Mouse (Mus musculus) lung, postnatal 36 days (tissue): ENCODE results near the gene Mei1.
A peak's percentile ranks its signal among the peaks of the same experiment; 100 is the strongest.

Experiments used
- DNase-seq: peaks from one replicate; pipeline ENCODE4 v3.0.0; 2022; ENCODE audit warnings: mixed read lengths

Gene Mei1

GRCm38 (mm10) chr15:82152435-82152834 is 82.6 kb downstream of the Mei1 start:
- no peak for DNase-seq

GRCm38 (mm10) chr15:82156298-82156697 is 86.5 kb downstream of the Mei1 start:
- DNase-seq: no peak

DNA sequence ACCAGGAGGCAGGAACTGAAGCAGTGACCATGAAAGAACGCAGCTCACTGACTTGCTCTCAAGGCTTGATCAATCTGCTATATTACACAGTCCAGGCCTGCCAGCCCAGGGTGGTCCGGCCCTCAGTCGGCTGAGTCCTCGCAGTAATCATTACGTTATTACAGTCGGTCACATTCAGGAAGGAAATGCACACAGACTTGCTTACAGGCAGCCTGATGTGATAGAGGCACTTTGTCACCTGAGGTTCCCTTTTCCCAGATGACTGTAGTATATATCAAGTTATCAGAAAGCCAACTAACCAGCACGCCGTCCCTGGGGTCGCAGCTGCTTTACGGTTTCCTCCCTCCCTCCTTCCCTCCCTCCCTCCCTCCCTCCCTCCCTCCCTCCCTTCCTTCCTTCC is 87.1 kb downstream of the Mei1 start:
- DNase-seq: no peak

DNA sequence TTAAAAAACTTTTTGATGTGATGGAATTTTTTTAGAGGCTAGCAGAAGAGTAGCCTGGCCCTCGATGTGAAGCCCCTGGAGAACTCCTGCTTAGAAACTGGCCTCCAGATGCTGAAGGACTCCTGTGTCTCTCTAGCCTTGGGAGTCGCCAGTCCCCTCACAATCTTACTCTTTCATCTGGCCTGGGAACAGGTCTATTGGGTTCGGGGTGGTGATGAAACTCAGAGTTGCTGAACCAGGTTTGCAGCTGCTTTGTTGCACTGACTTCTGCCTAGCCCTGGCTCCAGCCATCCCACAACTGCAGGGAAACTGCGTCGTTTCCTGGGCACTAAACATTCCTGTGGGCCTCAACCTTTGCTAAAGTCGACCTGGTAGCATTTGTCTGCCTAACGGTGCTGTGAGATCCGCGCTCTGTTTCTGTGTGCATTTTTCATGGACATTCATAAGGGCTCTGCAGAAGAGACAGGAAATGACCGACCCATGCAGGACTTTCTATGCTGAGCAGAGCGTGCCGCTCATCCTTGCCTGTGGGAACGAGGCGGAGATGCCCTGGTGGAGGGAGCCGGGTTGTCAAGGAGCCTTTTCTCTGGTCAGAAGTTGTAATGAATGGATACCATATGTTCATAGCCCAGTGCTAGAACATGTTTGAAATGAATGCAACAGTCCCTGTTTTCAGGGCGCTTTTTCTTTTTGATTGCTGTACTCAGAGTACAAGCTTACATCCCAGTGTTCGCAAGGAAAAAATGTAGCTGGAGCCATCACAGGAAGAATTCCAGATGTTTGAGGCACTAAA is 88.6 kb downstream of the Mei1 start:
- DNase-seq: no peak

DNA sequence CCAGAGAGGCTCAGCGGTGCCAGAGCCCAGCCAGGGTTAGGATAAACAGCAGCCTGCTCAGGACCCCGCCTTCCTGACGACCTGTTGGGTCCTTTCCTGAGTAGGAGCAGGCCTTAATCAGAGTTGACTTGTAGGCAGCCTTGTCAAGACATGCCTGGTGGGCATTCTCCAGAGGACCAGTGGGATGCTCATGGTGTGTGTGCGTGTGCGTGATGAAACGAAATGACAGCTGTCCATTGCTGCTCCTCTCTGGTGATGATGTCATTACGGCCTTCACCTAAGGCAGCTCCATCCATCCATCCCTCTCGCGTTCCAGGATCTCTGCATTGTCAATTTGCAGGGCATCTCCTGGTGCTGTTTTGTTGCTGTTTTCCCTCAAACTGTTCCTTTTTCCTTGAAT is 89.7 kb downstream of the Mei1 start:
- DNase-seq: no peak

DNA sequence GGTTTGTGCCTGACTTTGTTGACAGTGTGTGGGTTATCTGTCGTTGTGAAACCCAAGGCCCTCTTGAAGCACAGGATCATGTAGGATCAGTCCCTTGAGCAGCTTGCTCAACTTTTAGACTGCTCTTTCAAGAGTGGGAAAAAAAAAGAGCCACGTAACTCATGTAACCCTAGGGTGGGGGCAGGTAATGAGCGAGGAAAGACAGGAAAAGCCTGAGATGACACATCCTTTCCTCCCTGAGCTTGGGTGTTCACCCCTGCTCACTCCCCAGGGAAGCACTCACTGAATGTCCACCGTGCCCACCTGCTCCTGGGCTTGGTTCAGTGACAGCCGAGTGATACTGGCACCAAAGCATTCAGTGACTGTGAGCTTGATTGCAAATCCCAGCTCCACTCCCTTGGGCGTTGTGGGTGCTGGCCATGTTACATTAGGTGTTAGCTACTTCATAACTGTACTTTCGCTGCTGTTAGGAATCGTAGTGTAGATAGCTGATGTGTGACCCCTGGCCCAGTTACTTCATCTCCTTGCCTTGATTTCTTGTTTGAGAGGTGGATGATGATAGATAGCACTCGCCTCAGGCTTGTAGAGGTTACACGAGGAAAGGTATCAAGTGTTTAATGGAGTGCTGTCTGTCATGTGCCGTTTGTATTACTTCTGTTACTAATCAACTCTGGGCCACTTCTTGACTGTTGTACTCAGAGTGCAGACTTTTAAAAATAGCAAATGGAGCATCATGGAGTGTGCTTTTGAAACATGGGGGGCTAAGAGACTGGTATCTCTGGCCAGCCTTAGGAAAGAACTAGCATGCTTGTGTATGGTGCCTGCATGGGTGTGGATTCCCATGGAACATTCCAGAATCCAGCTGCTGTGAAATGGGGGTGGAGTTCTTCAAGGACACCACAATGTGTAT is 91.2 kb downstream of the Mei1 start:
- DNase-seq: peak; percentile 62

- DNase-seq: no peak
These were observed 92.3 kb downstream of the Mei1 start for GRCm38 (mm10) chr15:82161965-82162600.

DNA sequence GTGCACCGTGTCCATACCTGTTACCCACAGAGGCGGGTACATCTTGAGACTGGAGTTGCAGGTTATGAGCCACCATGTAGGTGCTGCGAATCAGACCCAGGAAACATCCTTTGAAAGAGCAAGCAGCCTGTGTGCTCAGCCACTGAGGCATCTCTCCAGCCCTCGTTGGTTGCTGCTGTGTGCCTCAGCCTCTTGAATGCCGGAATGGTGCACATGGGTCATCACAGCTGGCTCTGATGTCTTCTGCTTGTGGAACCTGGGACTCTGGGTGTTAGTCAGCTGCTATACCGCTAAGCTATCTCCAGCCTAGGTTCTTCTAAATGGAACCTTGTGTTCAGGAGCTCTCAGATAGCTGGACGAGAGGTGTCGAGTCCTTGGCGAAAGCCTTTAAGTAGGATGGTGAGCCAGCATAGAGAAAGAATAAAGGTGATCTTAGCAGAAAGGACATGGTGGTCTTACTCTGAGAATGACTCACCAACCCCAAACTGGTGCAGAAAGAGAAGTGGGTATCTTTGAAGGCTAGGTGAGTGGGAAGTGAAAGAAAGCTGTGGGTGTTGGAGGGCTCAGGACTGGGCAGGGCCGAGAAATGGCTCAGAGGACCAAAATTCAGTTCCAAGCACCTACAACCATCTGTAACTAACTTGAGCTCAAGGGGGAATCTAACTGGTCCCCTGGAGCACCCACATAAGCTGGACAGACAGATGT is 93.7 kb downstream of the Mei1 start:
- DNase-seq: no peak

DNA sequence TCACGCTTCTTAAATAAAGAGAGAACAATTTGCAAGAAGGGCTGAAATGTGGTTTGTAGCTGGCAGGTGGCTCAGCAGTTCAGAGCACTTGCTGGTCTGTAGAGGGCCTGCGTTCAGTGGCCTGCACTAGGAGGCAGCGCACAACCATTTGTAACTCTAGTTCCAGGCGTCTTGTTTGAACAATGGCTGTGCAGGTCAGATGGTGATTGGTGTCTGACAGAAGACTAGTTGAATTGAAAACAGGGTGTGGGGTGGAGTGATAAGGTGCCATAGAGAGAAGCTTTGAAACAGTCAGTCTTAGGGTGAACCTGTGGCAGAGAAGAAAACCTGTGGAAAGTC is 94.2 kb downstream of the Mei1 start:
- no peak for DNase-seq

DNA sequence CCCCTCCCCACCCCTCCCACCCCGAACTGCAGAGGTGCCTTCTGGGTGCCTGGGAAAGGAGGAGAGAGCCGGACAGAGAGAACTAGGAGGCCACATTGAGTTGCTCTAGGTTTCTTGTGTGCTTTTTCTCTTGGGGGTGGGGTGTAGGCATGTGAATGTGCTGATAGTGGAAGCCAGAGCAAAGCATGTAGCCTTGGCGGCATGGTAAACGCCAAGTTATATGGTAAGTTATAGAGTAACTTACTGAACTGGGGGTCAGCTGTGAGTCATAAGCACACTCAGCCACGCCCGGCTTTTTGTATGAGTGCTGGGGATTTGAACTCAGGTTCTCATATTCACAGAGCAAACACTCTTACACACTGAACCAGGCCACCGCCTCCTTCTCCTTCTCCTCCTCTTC is 94.7 kb downstream of the Mei1 start:
- DNase-seq: no peak

DNA sequence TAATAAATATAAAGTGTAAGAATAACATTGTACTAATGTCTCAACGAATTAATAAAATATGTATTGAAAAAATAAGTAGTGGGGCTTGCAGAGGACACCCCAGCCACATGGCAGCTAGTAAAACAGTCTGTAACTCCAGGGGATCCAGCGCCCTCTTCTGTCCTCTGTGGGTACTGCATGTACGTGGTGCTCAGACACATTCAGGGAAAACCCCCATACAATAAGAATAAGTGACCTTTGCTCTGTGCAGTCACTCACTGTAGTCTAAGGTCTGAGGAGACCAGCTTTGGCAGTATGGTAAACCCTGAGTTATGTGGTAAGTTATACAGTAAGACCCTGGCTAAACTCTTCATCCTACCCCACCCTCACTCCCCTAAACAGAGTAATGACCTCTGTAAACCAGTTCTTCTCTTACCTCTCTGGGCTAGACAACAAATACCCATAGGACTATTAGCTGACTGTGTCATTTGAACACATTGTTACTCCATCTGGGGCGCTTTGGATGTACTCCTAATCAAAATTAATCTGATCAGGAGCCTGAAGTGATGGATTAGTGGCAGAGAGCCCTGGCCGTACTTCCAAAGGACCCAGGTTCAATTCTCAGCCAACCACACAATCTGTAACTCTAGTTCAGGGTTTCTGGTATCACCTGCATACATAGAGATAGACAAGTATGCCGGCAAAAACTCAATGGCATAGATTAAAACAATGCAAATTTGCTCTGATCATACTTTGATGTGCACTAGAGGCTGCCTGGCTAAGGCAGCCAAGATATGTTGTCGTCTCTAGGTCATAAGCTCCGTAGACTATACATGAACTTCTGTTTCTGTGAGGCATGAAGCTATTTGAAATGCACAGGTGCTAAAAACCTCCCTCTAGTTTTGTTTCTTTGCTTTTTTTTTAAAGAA is 95.8 kb downstream of the Mei1 start:
- peak; percentile 94 for DNase-seq

GRCm38 (mm10) chr15:82166240-82167100 is 96.7 kb downstream of the Mei1 start:
- no peak for DNase-seq

DNA sequence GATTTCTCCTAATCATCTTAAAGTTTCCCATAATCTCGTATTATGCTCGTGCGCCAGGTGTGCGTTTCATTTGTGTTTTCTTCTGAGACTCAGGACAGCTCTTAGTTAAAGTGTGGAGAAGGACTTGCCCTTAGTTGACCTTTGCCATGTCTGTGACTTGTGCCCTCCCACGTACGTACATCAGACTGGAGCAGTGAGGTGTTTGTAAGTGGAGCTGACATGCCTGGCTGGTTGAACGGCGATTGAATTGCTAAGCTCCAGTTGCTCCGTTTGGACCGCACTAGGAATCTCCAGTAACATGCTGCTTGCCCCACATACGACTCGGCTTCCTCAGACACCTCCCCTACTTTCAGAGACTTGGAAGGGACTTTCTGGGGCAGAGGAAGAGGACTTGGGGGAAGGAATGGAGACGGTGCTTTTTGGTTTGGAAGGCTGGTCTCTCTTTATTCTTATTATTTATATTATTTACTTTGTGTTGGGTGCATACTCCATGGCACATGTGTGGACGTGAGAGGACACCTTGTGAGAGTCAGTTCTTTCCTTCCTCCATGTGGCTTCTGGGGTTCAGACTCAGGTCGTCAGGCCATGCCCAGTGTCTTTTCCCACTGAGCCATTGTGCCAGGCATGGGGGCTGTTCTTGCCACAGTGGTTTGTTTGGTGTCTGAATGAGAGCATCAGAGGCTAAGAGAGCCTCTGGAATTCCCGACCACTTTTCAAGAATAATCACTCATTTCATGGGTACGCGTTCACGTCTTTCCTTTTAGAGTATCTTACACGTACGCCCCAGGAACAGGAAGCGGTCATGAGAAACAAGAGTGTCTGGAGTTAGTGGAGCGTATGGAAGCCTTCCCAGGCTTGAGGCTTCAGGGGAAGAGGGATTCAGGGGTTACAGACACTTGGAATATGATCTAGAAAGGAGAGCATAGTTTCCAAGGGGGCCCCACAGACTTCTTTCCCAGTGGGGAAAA is 97.7 kb downstream of the Mei1 start:
- no peak for DNase-seq

DNA sequence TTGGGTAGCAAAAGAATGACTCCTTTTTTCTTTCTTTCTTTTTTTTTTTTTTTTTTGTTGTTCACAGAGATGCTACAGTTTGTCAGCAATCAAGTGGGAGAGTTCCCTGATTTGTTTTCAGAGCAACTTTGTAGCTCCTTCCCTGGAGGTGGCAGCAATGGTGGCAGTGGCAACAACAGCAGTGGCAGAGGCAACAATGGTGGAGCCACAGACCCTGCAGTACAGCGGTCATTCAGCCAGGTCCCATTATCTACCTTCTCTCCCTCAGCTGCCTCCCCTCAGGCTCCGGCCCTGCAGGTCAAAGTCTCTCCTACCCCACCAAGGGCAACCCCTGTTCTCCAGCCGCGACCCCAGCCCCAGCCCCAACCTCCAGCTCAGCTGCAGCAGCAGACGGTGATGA is 99.9 kb downstream of the Mei1 start:
- DNase-seq: no peak

DNA sequence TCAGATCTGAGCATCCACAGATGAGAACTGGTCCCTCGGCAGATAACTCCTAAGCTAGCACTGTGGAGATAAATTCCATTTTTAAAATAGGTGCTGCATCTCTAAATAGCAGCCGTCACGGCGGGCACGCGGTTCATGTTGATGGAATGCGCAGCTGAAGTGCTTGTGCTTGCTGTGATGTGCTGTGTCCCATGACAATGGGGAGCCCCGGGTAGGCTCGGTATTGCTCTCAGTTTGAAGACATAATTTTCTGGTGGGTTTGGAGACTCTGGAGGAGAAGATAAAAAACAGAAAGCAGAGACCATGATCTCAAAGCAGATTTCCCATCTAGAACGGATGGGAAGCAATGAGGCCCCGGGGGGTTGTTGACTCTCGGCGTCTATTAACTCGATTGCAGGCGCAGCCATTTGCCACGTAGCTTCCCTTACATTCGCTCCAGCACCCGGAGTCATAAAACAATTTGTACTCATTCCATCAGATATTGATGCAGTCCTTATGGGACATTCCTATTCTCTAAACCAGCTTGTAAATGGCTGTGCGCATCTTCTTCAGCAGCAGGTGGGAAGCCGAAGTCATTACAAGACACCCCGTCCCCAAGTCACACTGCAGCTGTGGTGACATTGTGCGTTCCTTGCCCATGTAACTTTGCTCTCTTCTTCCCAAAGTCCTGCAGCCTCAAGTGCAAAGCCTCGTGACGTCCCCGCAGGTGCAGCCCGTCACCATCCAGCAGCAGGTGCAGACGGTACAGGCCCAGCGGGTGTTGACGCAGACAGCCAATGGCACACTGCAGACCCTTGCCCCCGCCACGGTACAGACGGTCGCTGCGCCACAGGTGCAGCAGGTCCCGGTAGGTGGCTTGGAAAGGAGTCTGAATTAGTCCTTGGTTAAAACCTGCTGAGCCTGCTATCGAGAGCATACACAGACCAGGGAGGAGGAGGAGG is 100.9 kb downstream of the Mei1 start:
- no peak for DNase-seq

GRCm38 (mm10) chr15:82172648-82173047 is 102.9 kb downstream of the Mei1 start:
- DNase-seq: no peak

DNA sequence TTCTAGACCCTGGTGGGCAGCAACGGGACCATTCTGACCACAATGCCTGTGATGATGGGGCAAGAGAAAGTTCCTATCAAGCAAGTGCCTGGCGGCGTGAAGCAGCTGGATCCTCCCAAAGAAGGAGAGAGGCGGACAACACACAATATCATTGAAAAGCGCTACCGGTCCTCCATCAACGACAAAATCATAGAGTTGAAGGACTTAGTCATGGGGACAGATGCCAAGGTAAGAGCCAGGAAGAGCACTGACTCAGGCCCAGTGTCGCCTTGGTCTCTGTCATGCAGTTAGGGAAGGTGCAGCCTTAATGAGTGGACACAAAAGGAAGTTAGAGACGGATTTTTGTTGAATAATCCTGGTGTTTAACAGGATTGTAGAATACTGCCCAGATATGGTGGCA is 105.3 kb downstream of the Mei1 start:
- no peak for DNase-seq
